Mouse (Mus musculus): ENCODE measurements around the gene Atp5d. TPM values are rescaled to one million over a fixed set of nuclear protein-coding genes. Genes with fewer than 3 reads are reported as not detected.

Gene Atp5d
- polyA plus RNA-seq (2012; rRNA removed), result 1,163 and 1,361 TPM in 2 replicates

- no peak within 1 kb of the TSS for H3K27ac ChIP-seq (ENCODE audit: control insufficient read depth, insufficient read depth, low read length)
- 1% methylated on average over 94 of the region's 94 CpGs for WGBS
- TF ChIP-seq CTCF (IDR thresholded peaks at IDR 0.05; ENCODE audit: borderline replicate concordance, control insufficient read depth, extremely low read depth, insufficient read depth, low read length, poor library complexity), result no peak
- peak; percentile 58 for TF ChIP-seq POLR2A (IDR thresholded peaks at IDR 0.05; ENCODE audit: control insufficient read depth, extremely low read depth, insufficient read depth, low read length, poor library complexity)
- H3K4me3 ChIP-seq (ENCODE audit: control insufficient read depth, insufficient read depth, low read length), result peak within 1 kb of the TSS; percentile 49
- DNase-seq, result peak; percentile 51
- no peaks in the 10 kb centered on the region for H3K36me3 ChIP-seq (ENCODE audit: control insufficient read depth, insufficient read depth, low read length)
- H3K4me1 ChIP-seq (replicated peaks; ENCODE audit: control insufficient read depth, insufficient read depth, low read length), result peaks cover 40% of the 10 kb centered on the region
- no peaks in the 10 kb centered on the region; the same call in 1 of the 2 replicates for H3K27me3 ChIP-seq (ENCODE audit: control insufficient read depth, insufficient read depth, low read length)
Observed at GRCm38 (mm10) chr10:80138553-80139438, at the start of gene Atp5d. TSS of gene Atp5d (plus strand) at chr10:80138632.

GRCm38 (mm10) chr10:80089146-80089545, 49.3 kb upstream of the Atp5d start:
- H3K27ac ChIP-seq (ENCODE audit: control insufficient read depth, insufficient read depth, low read length), result no peak overlapping the region
- TF ChIP-seq POLR2A (IDR thresholded peaks at IDR 0.05; ENCODE audit: control insufficient read depth, extremely low read depth, insufficient read depth, low read length, poor library complexity) (no peak), CTCF (IDR thresholded peaks at IDR 0.05; ENCODE audit: borderline replicate concordance, control insufficient read depth, extremely low read depth, insufficient read depth, low read length, poor library complexity) (no peak)
- WGBS, result 94% methylated on average over 4 of the region's 4 CpGs
- H3K4me1 ChIP-seq (replicated peaks; ENCODE audit: control insufficient read depth, insufficient read depth, low read length), result peaks cover 8% of the 10 kb centered on the region
- no peak for DNase-seq
- H3K4me3 ChIP-seq (ENCODE audit: control insufficient read depth, insufficient read depth, low read length), result no peak overlapping the region
- H3K27me3 ChIP-seq (ENCODE audit: control insufficient read depth, insufficient read depth, low read length), result no peaks in the 10 kb centered on the region
- H3K36me3 ChIP-seq (ENCODE audit: control insufficient read depth, insufficient read depth, low read length), result peaks cover 12% of the 10 kb centered on the region

- Histone ChIP-seq H3K27me3 (ENCODE audit: control insufficient read depth, insufficient read depth, low read length) (no peaks in the 10 kb centered on the region), H3K4me1 (replicated peaks; ENCODE audit: control insufficient read depth, insufficient read depth, low read length) (peaks cover 3% of the 10 kb centered on the region), H3K4me3 (ENCODE audit: control insufficient read depth, insufficient read depth, low read length) (no peak overlapping the region), H3K27ac (ENCODE audit: control insufficient read depth, insufficient read depth, low read length) (no peak overlapping the region), H3K36me3 (ENCODE audit: control insufficient read depth, insufficient read depth, low read length) (no peaks in the 10 kb centered on the region)
- 96% methylated on average over 6 of the region's 6 CpGs for WGBS
- TF ChIP-seq CTCF (IDR thresholded peaks at IDR 0.05; ENCODE audit: borderline replicate concordance, control insufficient read depth, extremely low read depth, insufficient read depth, low read length, poor library complexity) (no peak), POLR2A (IDR thresholded peaks at IDR 0.05; ENCODE audit: control insufficient read depth, extremely low read depth, insufficient read depth, low read length, poor library complexity) (no peak)
- DNase-seq, result no peak
Observed at GRCm38 (mm10) chr10:80091527-80091926, 46.9 kb upstream of the Atp5d start.

- Histone ChIP-seq H3K36me3 (ENCODE audit: control insufficient read depth, insufficient read depth, low read length) (no peaks in the 10 kb centered on the region), H3K27ac (ENCODE audit: control insufficient read depth, insufficient read depth, low read length) (no peak overlapping the region), H3K4me1 (replicated peaks; ENCODE audit: control insufficient read depth, insufficient read depth, low read length) (0 out of 2 replicates have a peak, but pooled peaks cover 6% of the 10 kb centered on the region), H3K27me3 (ENCODE audit: control insufficient read depth, insufficient read depth, low read length) (no peaks in the 10 kb centered on the region), H3K4me3 (ENCODE audit: control insufficient read depth, insufficient read depth, low read length) (no peak overlapping the region)
- no peak for DNase-seq
- no peak for TF ChIP-seq CTCF (IDR thresholded peaks at IDR 0.05; ENCODE audit: borderline replicate concordance, control insufficient read depth, extremely low read depth, insufficient read depth, low read length, poor library complexity)
- no peak for TF ChIP-seq POLR2A (IDR thresholded peaks at IDR 0.05; ENCODE audit: control insufficient read depth, extremely low read depth, insufficient read depth, low read length, poor library complexity)
- 86% methylated on average over 5 of the region's 5 CpGs for WGBS
Observed at GRCm38 (mm10) chr10:80092690-80093089, 45.7 kb upstream of the Atp5d start.

GRCm38 (mm10) chr10:80094085-80094484, 44.3 kb upstream of the Atp5d start:
- Histone ChIP-seq H3K4me3 (ENCODE audit: control insufficient read depth, insufficient read depth, low read length) (no peak overlapping the region), H3K27ac (ENCODE audit: control insufficient read depth, insufficient read depth, low read length) (no peak overlapping the region), H3K27me3 (ENCODE audit: control insufficient read depth, insufficient read depth, low read length) (no peaks in the 10 kb centered on the region), H3K4me1 (replicated peaks; ENCODE audit: control insufficient read depth, insufficient read depth, low read length) (peaks cover 11% of the 10 kb centered on the region; the same call in 1 of the 2 replicates), H3K36me3 (ENCODE audit: control insufficient read depth, insufficient read depth, low read length) (no peaks in the 10 kb centered on the region)
- 94% methylated on average over 6 of the region's 6 CpGs for WGBS
- DNase-seq, result no peak
- TF ChIP-seq POLR2A (IDR thresholded peaks at IDR 0.05; ENCODE audit: control insufficient read depth, extremely low read depth, insufficient read depth, low read length, poor library complexity) (no peak), CTCF (IDR thresholded peaks at IDR 0.05; ENCODE audit: borderline replicate concordance, control insufficient read depth, extremely low read depth, insufficient read depth, low read length, poor library complexity) (no peak)

- no peaks in the 10 kb centered on the region for H3K36me3 ChIP-seq (ENCODE audit: control insufficient read depth, insufficient read depth, low read length)
- H3K27ac ChIP-seq (ENCODE audit: control insufficient read depth, insufficient read depth, low read length), result no peak overlapping the region
- 86% methylated on average over 3 of the region's 3 CpGs for WGBS
- H3K27me3 ChIP-seq (ENCODE audit: control insufficient read depth, insufficient read depth, low read length), result no peaks in the 10 kb centered on the region
- no peak for TF ChIP-seq POLR2A (IDR thresholded peaks at IDR 0.05; ENCODE audit: control insufficient read depth, extremely low read depth, insufficient read depth, low read length, poor library complexity)
- TF ChIP-seq CTCF (IDR thresholded peaks at IDR 0.05; ENCODE audit: borderline replicate concordance, control insufficient read depth, extremely low read depth, insufficient read depth, low read length, poor library complexity), result no peak
- H3K4me1 ChIP-seq (replicated peaks; ENCODE audit: control insufficient read depth, insufficient read depth, low read length), result peaks cover 11% of the 10 kb centered on the region; the same call in 1 of the 2 replicates
- DNase-seq, result no peak
- no peak overlapping the region for H3K4me3 ChIP-seq (ENCODE audit: control insufficient read depth, insufficient read depth, low read length)
Observed at GRCm38 (mm10) chr10:80094684-80095083, 43.7 kb upstream of the Atp5d start.
